In genomic region chr4:135286833-135287395, GRCm38 (mm10) we compare ENCODE assay signal across 9 mouse cellular contexts. TPM values are rescaled to one million over a fixed set of nuclear protein-coding genes. Genes with fewer than 3 reads are reported as not detected.
DNase-seq lines count a peak whose midpoint lies in the region; ATAC-seq and TF ChIP-seq lines count a peak whose summit lies in the region.
"Had no signal": no experiment of that assay in that cellular context is flagged by ENCODE, and none has a peak within 500 bp of the region (broad histone marks: within the 10 kb centered on the region; RNA-seq: fewer than 3 reads in every experiment).

No protein-coding gene starts in this region.

- no peak for DNase-seq in forebrain, embryonic 11.5 days (ENCODE audit: low spot score)
- DNase-seq in embryonic facial prominence, embryonic 14.5 days (ENCODE audit: low spot score): peak; percentile 72
- DNase-seq in lung, postnatal 0 days (ENCODE audit: low spot score): peak; percentile 94
- no peak for DNase-seq in thymus, adult 2 months

- H3K4me3 ChIP-seq in forebrain, embryonic 11.5 days (ENCODE audit: low read depth, low read length): no peak overlapping the region
- H3K4me3 ChIP-seq in forebrain, embryonic 13.5 days: no peak overlapping the region
- no peak overlapping the region for H3K4me3 ChIP-seq in C2C12 (ENCODE audit: insufficient read depth, poor library complexity, severe bottlenecking)
- H3K4me3 ChIP-seq in embryonic facial prominence, embryonic 14.5 days (ENCODE audit: low read depth, low read length): no peak overlapping the region
- peak overlapping the region; percentile 11; the same call in 1 of the 2 replicates for H3K4me3 ChIP-seq in intestine, embryonic 16.5 days (ENCODE audit: low read length)
- H3K4me3 ChIP-seq in lung, postnatal 0 days (ENCODE audit: low read depth, low read length): no peak overlapping the region
- H3K4me3 ChIP-seq in thymus, adult 2 months (ENCODE audit: control insufficient read depth, insufficient read depth, low read length): no peak overlapping the region
- H3K4me3 ChIP-seq: midbrain, embryonic 12.5 days had no signal

- 12% methylated on average over 16 of the region's 16 CpGs for WGBS in forebrain, embryonic 11.5 days
- WGBS in forebrain, embryonic 13.5 days: 14% methylated on average over 16 of the region's 16 CpGs
- 8% methylated on average over 16 of the region's 16 CpGs for WGBS in embryonic facial prominence, embryonic 14.5 days
- 8% methylated on average over 16 of the region's 16 CpGs for WGBS in intestine, embryonic 16.5 days
- WGBS in lung, postnatal 0 days: 12% methylated on average over 16 of the region's 16 CpGs
- WGBS in thymus, adult 2 months: 37% methylated on average over 16 of the region's 16 CpGs

- H3K9ac ChIP-seq in forebrain, embryonic 11.5 days (ENCODE audit: low read length): no peak overlapping the region
- no peak overlapping the region for H3K9ac ChIP-seq in forebrain, embryonic 13.5 days
- H3K9ac ChIP-seq in embryonic facial prominence, embryonic 14.5 days (ENCODE audit: low read depth, low read length): peak overlapping the region; percentile 46; the same call in 1 of the 2 replicates
- H3K9ac ChIP-seq in intestine, embryonic 16.5 days (ENCODE audit: low read depth, low read length): peak overlapping the region; percentile 60
- no peak overlapping the region for H3K9ac ChIP-seq in lung, postnatal 0 days (replicated peaks; ENCODE audit: low read depth)
- H3K9ac ChIP-seq: midbrain, embryonic 12.5 days had no signal

- H3K27me3 ChIP-seq in forebrain, embryonic 11.5 days (ENCODE audit: control insufficient read depth, insufficient read depth, low read length): no peaks in the 10 kb centered on the region
- H3K27me3 ChIP-seq in forebrain, embryonic 13.5 days: 0 out of 2 replicates have a peak, but pooled peaks cover 4% of the 10 kb centered on the region
- H3K27me3 ChIP-seq in C2C12 (ENCODE audit: control insufficient read depth, insufficient read depth, insufficient read length): no peaks in the 10 kb centered on the region
- H3K27me3 ChIP-seq in embryonic facial prominence, embryonic 14.5 days (replicated peaks; ENCODE audit: control insufficient read depth, insufficient read depth, low read length): no peaks in the 10 kb centered on the region
- H3K27me3 ChIP-seq in intestine, embryonic 16.5 days (replicated peaks; ENCODE audit: control insufficient read depth, insufficient read depth, low read length): no peaks in the 10 kb centered on the region
- H3K27me3 ChIP-seq in lung, postnatal 0 days (replicated peaks; ENCODE audit: insufficient read depth, low read length): no peaks in the 10 kb centered on the region
- no peaks in the 10 kb centered on the region for H3K27me3 ChIP-seq in thymus, adult 2 months (ENCODE audit: control insufficient read depth, insufficient read depth, low read length)

- peak; percentile 96 for TF ChIP-seq EP300 in lung, postnatal 0 days (IDR thresholded peaks at IDR 0.05)

- H3K27ac ChIP-seq in forebrain, embryonic 11.5 days (ENCODE audit: low read depth, low read length): 0 out of 2 replicates have a peak overlapping the region, but pooled peaks have one; percentile 6
- H3K27ac ChIP-seq in forebrain, embryonic 13.5 days: no peak overlapping the region; the same call in 1 of the 2 replicates
- peak overlapping the region; percentile 21; the same call in 1 of the 2 replicates for H3K27ac ChIP-seq in embryonic facial prominence, embryonic 14.5 days (replicated peaks; ENCODE audit: low read depth, low read length)
- peak overlapping the region; percentile 70 for H3K27ac ChIP-seq in intestine, embryonic 16.5 days (ENCODE audit: low read length)
- H3K27ac ChIP-seq in lung, postnatal 0 days (ENCODE audit: low read length): peak overlapping the region; percentile 84
- H3K27ac ChIP-seq in thymus, adult 2 months (ENCODE audit: control insufficient read depth, insufficient read depth, low read length): no peak overlapping the region
- H3K27ac ChIP-seq: midbrain, embryonic 12.5 days had no signal

- H3K36me3 ChIP-seq in forebrain, embryonic 11.5 days (ENCODE audit: control insufficient read depth, insufficient read depth, low read length): no peaks in the 10 kb centered on the region
- H3K36me3 ChIP-seq in forebrain, embryonic 13.5 days (ENCODE audit: poor library complexity, severe bottlenecking): no peaks in the 10 kb centered on the region
- no peaks in the 10 kb centered on the region for H3K36me3 ChIP-seq in C2C12 (ENCODE audit: control insufficient read depth, insufficient read depth)
- H3K36me3 ChIP-seq in embryonic facial prominence, embryonic 14.5 days (ENCODE audit: control insufficient read depth, insufficient read depth, low read length): no peaks in the 10 kb centered on the region
- H3K36me3 ChIP-seq in intestine, embryonic 16.5 days (ENCODE audit: control insufficient read depth, insufficient read depth, low read length): no peaks in the 10 kb centered on the region
- H3K36me3 ChIP-seq in lung, postnatal 0 days (ENCODE audit: insufficient read depth, low read length): no peaks in the 10 kb centered on the region
- H3K36me3 ChIP-seq in thymus, adult 2 months (ENCODE audit: control insufficient read depth, insufficient read depth, low read length): no peaks in the 10 kb centered on the region
- H3K36me3 ChIP-seq: midbrain, embryonic 12.5 days had no signal

- no peak for TF ChIP-seq POLR2A in thymus, adult 2 months (IDR thresholded peaks at IDR 0.05; ENCODE audit: control insufficient read depth, extremely low read depth, insufficient read depth, low read length, poor library complexity)

- H3K79me2 ChIP-seq in C2C12 (ENCODE audit: control insufficient read depth, insufficient read depth): no peaks in the 10 kb centered on the region

- no peak for ATAC-seq in forebrain, embryonic 11.5 days (replicated peaks; ENCODE audit: low FRiP score)
- ATAC-seq in forebrain, embryonic 13.5 days: no peak
- ATAC-seq in embryonic facial prominence, embryonic 14.5 days (ENCODE audit: low read depth): 0 out of 2 replicates have a peak, but pooled peaks have one; percentile 22
- peak; percentile 59 for ATAC-seq in intestine, embryonic 16.5 days
- ATAC-seq in lung, postnatal 0 days: peak; percentile 90
- ATAC-seq in cerebellum, adult (ENCODE audit: insufficient number of reproducible peaks, low FRiP score, low TSS enrichment): no peak

- 0 out of 2 replicates have a peak, but pooled peaks cover 2% of the 10 kb centered on the region for H3K4me1 ChIP-seq in forebrain, embryonic 11.5 days (replicated peaks; ENCODE audit: control insufficient read depth, insufficient read depth, low read length)
- H3K4me1 ChIP-seq in forebrain, embryonic 13.5 days: no peaks in the 10 kb centered on the region
- 0 out of 2 replicates have a peak, but pooled peaks cover 8% of the 10 kb centered on the region for H3K4me1 ChIP-seq in embryonic facial prominence, embryonic 14.5 days (ENCODE audit: control insufficient read depth, insufficient read depth, low read length)
- H3K4me1 ChIP-seq in intestine, embryonic 16.5 days (ENCODE audit: control insufficient read depth, insufficient read depth, low read length): peaks cover 33% of the 10 kb centered on the region
- H3K4me1 ChIP-seq in lung, postnatal 0 days (ENCODE audit: insufficient read depth, low read depth, low read length): peaks cover 28% of the 10 kb centered on the region
- peaks cover 7% of the 10 kb centered on the region for H3K4me1 ChIP-seq in thymus, adult 2 months (replicated peaks; ENCODE audit: control insufficient read depth, insufficient read depth, low read length)

- peak overlapping the region; percentile 54 for H3ac ChIP-seq in C2C12 (ENCODE audit: control insufficient read depth, insufficient read length, low read depth)

- no peak for TF ChIP-seq CTCF in C2C12 (IDR thresholded peaks at IDR 0.05; ENCODE audit: control insufficient read depth, insufficient read depth, insufficient read length)
- no peak for TF ChIP-seq CTCF in lung, postnatal 0 days (IDR thresholded peaks at IDR 0.05)
- no peak for TF ChIP-seq CTCF in thymus, adult 2 months (IDR thresholded peaks at IDR 0.05; ENCODE audit: borderline replicate concordance, control insufficient read depth, extremely low read depth, insufficient read depth, low read length, poor library complexity)

- H3K4me2 ChIP-seq in forebrain, embryonic 11.5 days (ENCODE audit: low read depth, low read length, severe bottlenecking): no peak overlapping the region
- no peak overlapping the region for H3K4me2 ChIP-seq in forebrain, embryonic 13.5 days
- peak overlapping the region; percentile 42 for H3K4me2 ChIP-seq in embryonic facial prominence, embryonic 14.5 days (ENCODE audit: low read depth, low read length)
- peak overlapping the region; percentile 41 for H3K4me2 ChIP-seq in intestine, embryonic 16.5 days (ENCODE audit: low read depth, low read length)
- H3K4me2 ChIP-seq in lung, postnatal 0 days (replicated peaks; ENCODE audit: low read depth, low read length): peak overlapping the region; percentile 19
- H3K4me2 ChIP-seq: midbrain, embryonic 12.5 days had no signal

- no peaks in the 10 kb centered on the region for H3K79me3 ChIP-seq in C2C12 (ENCODE audit: low read depth)

- H3K9me3 ChIP-seq in forebrain, embryonic 11.5 days (ENCODE audit: control insufficient read depth, low read length): no peaks in the 10 kb centered on the region
- no peaks in the 10 kb centered on the region for H3K9me3 ChIP-seq in forebrain, embryonic 13.5 days (replicated peaks)
- no peaks in the 10 kb centered on the region for H3K9me3 ChIP-seq in embryonic facial prominence, embryonic 14.5 days (ENCODE audit: control insufficient read depth, low read length)
- no peaks in the 10 kb centered on the region for H3K9me3 ChIP-seq in intestine, embryonic 16.5 days (ENCODE audit: control insufficient read depth, low read length)
- no peaks in the 10 kb centered on the region for H3K9me3 ChIP-seq in lung, postnatal 0 days (ENCODE audit: low read length)
- H3K9me3 ChIP-seq: midbrain, embryonic 12.5 days had no signal

TF ChIP-seq in C2C12, 6 proteins besides CTCF, POLR2A, EP300 and RAD21 (continues in another document):
- TF ChIP-seq USF1 (IDR thresholded peaks at IDR 0.05; ENCODE audit: low read depth) (no peak), MYOG (IDR thresholded peaks at IDR 0.05; ENCODE audit: control insufficient read depth, extremely low read depth, insufficient read length) (no peak), MYOD1 (IDR thresholded peaks at IDR 0.05; ENCODE audit: control insufficient read depth, insufficient read length, low read depth) (no peak), MAX (IDR thresholded peaks at IDR 0.05) (no peak), CEBPB (IDR thresholded peaks at IDR 0.05; ENCODE audit: low read depth) (no peak)

RNA-seq across cellular contexts. Expression of gene Clic4, which starts 14.3 kb away (rescaled TPM):
- 194 and 195 TPM in 2 replicates for polyA plus RNA-seq in forebrain, embryonic 11.5 days (2014; fragmentation: Nextera tagmentation; extraction: Ambion mirVana)
- 146 and 153 TPM in 2 replicates for polyA plus RNA-seq in forebrain, embryonic 13.5 days (2015; fragmentation: Nextera tagmentation; extraction: Ambion mirVana)
- 139 TPM for polyA plus RNA-seq in C2C12 (2012; fragmentation: generic; extraction: Trizol)
- 97.5 and 100 TPM in 2 replicates for polyA plus RNA-seq in embryonic facial prominence, embryonic 14.5 days (2014; fragmentation: Nextera tagmentation; extraction: Ambion mirVana)
- polyA plus RNA-seq in intestine, embryonic 16.5 days (2015; fragmentation: Nextera tagmentation; extraction: Ambion mirVana): 107 and 109 TPM in 2 replicates
- 205 and 211 TPM in 2 replicates for polyA plus RNA-seq in lung, postnatal 0 days (2015; fragmentation: Nextera tagmentation; extraction: Ambion mirVana)
- 50.2 and 55.1 TPM in 2 replicates for polyA plus RNA-seq in thymus, adult 2 months (2012; rRNA removed)

Comparison
In these comparisons a context has a peak if more than half of its experiments do, and no peak if none do; other contexts are left out.
1. H3K27ac ChIP-seq: peak in forebrain, embryonic 11.5 days (single experiment), embryonic facial prominence, embryonic 14.5 days (single experiment), intestine, embryonic 16.5 days (single experiment) and lung, postnatal 0 days (single experiment); none in forebrain, embryonic 13.5 days (single experiment) and thymus, adult 2 months (single experiment).
2. ATAC-seq: peak in embryonic facial prominence, embryonic 14.5 days (single experiment), intestine, embryonic 16.5 days (single experiment) and lung, postnatal 0 days (single experiment); none in forebrain, embryonic 11.5 days (single experiment), forebrain, embryonic 13.5 days (single experiment) and cerebellum, adult (single experiment).
3. DNase-seq: peak in embryonic facial prominence, embryonic 14.5 days (single experiment) and lung, postnatal 0 days (single experiment); none in forebrain, embryonic 11.5 days (single experiment) and thymus, adult 2 months (single experiment).
4. H3K4me2 ChIP-seq: peak in embryonic facial prominence, embryonic 14.5 days (single experiment), intestine, embryonic 16.5 days (single experiment) and lung, postnatal 0 days (single experiment); none in forebrain, embryonic 11.5 days (single experiment) and forebrain, embryonic 13.5 days (single experiment).
5. H3K9ac ChIP-seq: peak in embryonic facial prominence, embryonic 14.5 days (single experiment) and intestine, embryonic 16.5 days (single experiment); none in forebrain, embryonic 11.5 days (single experiment), forebrain, embryonic 13.5 days (single experiment) and lung, postnatal 0 days (single experiment).